Mouse (Mus musculus) gastrocnemius, postnatal 4 days (tissue): ENCODE results near the gene Bpnt1. TPM values are rescaled to one million over a fixed set of nuclear protein-coding genes. Genes with fewer than 3 reads are reported as not detected.
"Not testable (repeated sequence)": the region's sequence is repeated elsewhere in the genome, so short reads cannot be mapped to it uniquely, and the experiment has no call there.

Experiments used
- DNase-seq, 2 experiments: peaks; one replicate each; pipeline ENCODE4 v3.0.0; 2021 to 2022; ENCODE audit warnings: low spot score in 2 of 2, mixed read lengths in 2 of 2
- long read RNA-seq, 2 experiments: library from polyadenylated mRNA; stranded (forward); transcript quantifications; one replicate each; pipeline ENCODE4 v2.0.0; 2021
- total RNA-seq, 2 experiments: library from RNA; stranded (reverse); gene quantifications; 2 replicates each; pipeline ENCODE4 v1.2.3; 2021

Gene Bpnt1
- 10 to 100 TPM; 20.9 to 25.6 TPM for total RNA-seq
- long read RNA-seq, experiment 1, transcript Bpnt1-201 (9 exons, 2,200 nt), result minor isoform, 8 of 20 reads
- long read RNA-seq, experiment 1, transcript Bpnt1-205 (10 exons, 1,226 nt), result major isoform, 9 of 20 reads
- long read RNA-seq, experiment 1, partial matches to known transcripts, result 2 of 20 reads
- long read RNA-seq, experiment 1, other reads (novel, unspliced or antisense), result 1 of 20 reads
- long read RNA-seq, experiment 2, transcript Bpnt1-201 (9 exons, 2,200 nt), result minor isoform, 7 of 22 reads
- long read RNA-seq, experiment 2, transcript Bpnt1-205 (10 exons, 1,226 nt), result major isoform, 9 of 22 reads
- long read RNA-seq, experiment 2, partial matches to known transcripts, result 4 of 22 reads
- long read RNA-seq, experiment 2, other reads (novel, unspliced or antisense), result 2 of 22 reads

DNA sequence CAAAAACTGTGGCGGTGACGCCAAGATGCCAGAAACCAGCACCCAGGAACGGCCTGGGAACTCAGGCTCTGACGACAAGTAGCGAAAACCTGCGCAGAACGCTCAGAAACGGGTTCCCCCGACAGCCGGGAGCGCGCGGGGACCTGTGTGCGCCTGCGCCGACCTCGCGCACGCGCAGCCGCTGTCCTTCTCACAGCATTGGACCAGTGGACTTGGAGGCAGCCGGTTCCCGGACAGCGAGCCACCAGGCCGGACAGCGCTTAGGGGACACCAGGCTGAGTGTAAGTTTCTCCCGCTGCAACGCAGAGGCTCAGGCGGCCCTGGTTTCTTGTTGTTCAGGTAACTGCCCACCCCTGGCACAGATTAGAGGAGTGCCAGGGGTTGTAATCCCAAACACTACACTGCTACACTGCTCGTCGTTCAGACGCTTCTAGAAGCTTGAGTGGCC, at the start of gene Bpnt1:
TSS of gene Bpnt1 (plus strand) at position 167 of the 448 bp plus-strand sequence.
- DNase-seq, result peak; percentile 72 to 87

DNA sequence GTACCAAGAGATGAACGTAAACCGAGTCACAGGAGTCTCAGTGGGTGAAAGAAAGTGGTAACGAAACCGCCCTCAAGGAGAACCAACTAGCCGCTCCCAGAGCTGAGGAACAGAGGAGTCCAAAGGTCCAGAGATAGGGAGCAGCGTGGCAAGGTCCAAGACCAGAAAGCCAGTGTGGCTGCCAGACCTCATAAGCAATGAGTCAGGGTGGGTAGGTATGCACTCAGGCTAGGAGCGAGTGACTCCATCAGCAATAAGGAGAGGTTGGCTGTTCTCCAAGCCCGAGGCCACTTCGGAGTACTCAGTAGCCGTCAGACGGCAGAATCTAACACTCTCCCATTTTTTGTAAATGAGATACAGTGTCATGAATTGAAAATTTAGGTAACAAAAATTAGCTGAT, 49.1 kb upstream of the Bpnt1 start:
- no peak for DNase-seq

DNA sequence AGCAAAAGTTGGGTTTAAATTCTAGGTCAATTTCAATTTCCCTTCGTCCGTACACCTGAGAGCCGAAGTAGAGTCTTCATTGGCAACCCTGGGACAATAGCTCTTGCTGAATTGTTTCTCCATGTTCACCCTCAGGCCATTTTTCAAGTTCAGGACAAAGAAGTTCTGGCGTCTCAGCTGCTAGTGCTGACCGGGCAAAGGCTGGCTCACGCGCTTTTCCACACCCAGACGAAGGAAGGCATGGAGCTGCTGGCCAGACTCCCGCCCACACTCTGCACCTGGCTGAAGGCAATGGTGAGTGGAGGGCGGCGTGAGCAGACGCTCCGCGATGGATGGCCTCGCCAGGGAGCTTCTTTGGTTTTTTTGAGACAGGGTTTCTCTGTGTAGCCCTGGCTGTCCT, 48.7 kb upstream of the Bpnt1 start:
- no peak for DNase-seq

DNA sequence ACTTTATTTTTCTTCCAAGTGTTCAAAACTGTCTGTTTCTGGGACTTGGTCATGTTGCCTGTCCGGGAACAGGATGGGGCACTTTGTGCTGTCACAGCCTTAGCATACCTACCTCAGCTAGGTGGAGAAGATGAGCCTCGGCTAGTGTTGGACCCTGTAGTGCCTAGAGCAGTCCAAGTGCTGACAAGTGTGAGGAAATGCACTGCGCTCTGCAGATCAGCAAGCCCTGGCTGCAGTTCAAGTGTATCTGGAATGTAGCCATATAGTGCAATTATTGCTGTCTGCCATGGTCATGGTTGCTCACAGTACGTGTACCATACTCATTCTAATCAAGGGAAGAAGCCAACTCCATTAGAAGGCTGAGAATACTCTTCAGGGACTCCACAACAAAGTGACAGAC, 47.2 kb upstream of the Bpnt1 start:
- DNase-seq, result peak in 1 of 2 experiments; percentile 48

- peak in 1 of 2 experiments; percentile 53 for DNase-seq
Observed at GRCm38 (mm10) chr1:185285171-185285570, 46.8 kb upstream of the Bpnt1 start.

DNA sequence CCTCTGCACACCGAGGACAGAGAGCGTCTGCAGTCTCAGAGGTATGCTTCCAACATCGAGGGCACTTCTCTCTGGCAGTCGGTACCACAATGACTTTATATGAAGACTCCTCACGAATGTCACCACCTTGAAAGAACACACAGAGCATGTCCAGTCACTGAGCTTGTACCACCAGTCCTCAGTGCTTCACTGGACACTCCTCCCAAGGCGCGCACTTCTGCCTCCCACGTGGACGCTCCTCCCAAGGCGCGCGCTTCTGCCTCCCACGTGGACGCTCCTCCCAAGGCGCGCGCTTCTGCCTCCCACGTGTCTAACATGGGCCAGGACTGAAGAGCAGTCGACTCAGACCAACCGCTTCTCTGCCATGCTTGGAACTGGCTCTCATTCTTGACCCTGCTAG, 44.9 kb upstream of the Bpnt1 start:
- DNase-seq, result no peak

DNA sequence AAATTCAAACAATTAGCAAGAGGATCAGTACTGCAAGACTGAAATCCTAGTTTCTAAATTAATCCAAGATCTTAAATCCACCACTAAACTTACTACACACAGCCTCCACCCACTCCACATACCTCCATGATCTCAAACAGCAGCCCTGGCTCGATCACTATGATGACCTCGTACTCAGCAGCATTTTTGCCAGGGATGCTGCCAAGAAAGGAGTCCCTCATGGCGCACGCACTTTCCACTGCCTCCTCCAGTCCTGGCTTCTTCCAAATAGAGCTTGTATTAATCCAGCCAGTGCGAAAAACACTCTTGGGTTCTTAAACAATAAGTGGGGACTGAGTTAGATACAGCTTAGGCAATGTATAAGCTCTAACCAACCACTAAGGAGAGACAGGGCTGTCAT, 42.7 kb upstream of the Bpnt1 start:
- DNase-seq, result peak; percentile 36 to 70

GRCm38 (mm10) chr1:185291336-185291735, 40.6 kb upstream of the Bpnt1 start:
- DNase-seq, result no peak

- no peak for DNase-seq
Observed at GRCm38 (mm10) chr1:185292646-185293360, 39.1 kb upstream of the Bpnt1 start.

GRCm38 (mm10) chr1:185296850-185297249, 35.1 kb upstream of the Bpnt1 start:
- no peak for DNase-seq

DNA sequence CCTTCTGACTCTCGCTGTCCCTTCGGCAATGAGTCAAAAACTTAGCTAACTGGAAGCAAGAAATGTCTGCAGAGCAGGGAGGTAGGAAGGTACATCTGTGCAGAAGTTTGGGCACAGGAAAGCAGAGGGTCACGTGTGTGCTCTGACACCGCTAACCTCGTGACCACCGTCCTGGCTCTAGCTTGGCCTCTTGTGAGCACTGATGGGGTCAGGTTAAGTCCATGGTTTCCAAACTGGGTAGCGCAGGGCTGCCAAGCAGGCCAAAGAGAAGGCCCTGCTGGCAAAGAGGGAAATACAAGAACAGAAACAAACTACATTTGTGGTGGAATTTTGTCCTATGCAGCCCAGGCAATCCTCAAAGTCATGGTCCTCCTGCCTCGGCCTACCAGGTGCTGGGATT, 33.5 kb upstream of the Bpnt1 start:
- no peak for DNase-seq

DNA sequence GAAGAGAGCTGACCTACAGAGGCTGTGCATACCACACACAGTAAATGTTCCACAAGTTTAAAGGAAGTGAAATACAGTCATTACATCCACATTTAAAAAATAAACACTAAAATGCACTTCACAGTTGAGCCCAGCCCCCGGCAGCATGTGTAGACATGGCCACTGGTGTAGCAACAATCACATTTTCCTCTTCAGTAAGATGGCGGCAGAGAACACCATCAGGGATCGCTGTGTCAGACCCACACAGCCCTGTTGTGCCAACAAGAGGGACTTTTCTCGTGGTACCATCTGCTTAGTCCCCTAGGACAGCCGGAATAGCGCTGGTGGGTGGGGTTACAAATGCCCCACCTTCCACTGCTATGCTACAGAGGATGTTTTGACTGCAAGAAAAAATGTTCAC, 29.1 kb upstream of the Bpnt1 start:
- no peak for DNase-seq

GRCm38 (mm10) chr1:185306836-185307235, 25.1 kb upstream of the Bpnt1 start:
- DNase-seq, result no peak

GRCm38 (mm10) chr1:185307645-185308044, 24.3 kb upstream of the Bpnt1 start:
- DNase-seq, result no peak

DNA sequence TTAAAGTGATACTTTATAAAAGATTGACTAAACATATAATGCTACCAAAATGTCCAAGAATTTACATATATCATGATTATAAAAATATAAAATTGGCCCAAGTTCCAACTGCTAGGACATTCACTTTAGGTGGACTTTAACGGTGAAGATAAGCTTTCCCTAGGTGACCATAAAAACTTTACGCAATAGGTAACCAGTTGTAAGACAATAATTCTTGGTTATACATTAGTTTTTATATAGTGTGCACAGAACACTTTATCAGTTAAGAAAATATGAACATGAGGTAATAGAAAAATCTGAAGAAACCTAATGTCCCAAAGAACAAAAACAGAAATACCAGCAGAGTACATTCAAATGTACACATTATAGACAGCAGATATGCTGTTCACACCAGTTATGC, 23.6 kb upstream of the Bpnt1 start:
- no peak for DNase-seq

DNA sequence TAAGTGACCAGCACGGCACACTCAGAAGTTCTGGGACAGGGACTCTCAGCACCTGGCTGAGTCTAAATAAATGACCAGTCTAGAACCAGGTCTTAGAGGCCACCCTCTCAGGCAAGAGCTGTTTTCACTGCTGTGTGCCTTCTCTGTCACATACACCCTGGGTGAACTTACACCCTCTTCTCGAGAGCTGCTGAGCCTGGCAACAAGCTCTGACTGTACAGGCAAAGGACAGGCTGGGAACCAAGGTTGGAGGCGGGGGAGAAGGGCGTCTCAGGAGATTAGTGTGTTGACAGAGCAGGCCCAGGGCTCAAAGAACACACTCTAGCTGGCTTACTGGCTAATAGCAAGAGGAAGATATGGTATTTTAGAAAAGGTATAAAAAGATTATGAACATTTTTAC, 23.0 kb upstream of the Bpnt1 start:
- DNase-seq, result no peak

- DNase-seq, result no peak
Observed at GRCm38 (mm10) chr1:185311949-185312348, 20.0 kb upstream of the Bpnt1 start.

DNA sequence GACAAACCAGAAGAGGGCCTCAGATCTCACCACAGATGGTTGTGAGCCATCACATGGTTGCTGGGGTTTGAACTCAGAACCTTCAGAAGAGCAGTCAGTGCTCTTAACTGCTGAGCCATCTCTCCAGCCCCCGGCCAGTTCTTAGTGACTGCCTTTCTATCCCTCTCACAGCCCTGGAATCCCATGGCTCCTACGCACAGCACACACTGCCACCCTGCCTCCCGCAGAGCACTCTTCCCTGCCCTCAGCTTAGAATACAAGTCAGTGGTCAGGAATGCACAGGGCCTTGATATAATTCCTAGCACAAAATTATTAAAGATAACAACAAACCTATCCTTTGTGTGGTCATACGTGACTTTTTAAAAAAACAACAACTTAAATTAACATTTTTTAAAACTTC, 17.4 kb upstream of the Bpnt1 start:
- no peak for DNase-seq

DNA sequence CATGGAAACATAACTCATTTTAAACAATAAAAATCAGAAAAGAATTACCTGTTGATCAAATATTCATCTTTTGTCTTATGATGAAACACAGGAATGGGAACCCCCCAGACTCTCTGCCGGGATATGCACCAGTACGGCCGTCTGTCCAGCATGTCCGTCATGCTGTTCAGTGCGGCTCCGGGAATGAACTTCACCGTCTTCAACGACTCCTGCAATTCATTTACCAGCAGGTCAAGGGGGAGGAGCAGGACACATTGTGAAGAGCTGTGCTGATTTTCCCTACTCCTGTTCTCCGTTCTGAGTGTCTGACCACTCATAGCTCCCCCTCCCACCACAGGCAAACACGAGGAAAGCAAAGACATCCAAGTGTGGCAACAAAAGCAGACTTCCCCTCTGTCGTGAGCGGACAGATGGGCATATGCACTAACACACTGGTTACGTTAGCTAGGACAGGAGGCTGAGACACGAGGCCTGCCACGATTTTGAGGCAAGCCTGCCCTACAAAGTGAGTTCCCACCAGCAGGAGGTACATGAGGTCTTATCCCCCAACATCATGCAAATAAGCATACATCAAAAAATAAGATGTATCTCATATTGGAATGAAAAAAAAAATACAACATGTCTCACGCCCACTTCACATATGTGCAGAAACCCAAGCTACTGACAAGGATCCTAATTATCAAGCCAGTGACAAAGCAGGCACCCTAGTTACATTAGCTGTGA, 15.9 kb upstream of the Bpnt1 start:
- DNase-seq, result no peak

- not testable (repeated sequence) for DNase-seq
Observed at GRCm38 (mm10) chr1:185327754-185328345, 4.1 kb upstream of the Bpnt1 start.
